Mouse (Mus musculus): ENCODE data around the gene Hus1. TPM values are rescaled to one million over a fixed set of nuclear protein-coding genes. Genes with fewer than 3 reads are reported as not detected.

The Hus1 gene
- total RNA-seq (2021): 10 to 100 TPM in 1 of 2 experiments, 1 to 10 TPM in 1; 9.9 to 11.7 TPM

DNA sequence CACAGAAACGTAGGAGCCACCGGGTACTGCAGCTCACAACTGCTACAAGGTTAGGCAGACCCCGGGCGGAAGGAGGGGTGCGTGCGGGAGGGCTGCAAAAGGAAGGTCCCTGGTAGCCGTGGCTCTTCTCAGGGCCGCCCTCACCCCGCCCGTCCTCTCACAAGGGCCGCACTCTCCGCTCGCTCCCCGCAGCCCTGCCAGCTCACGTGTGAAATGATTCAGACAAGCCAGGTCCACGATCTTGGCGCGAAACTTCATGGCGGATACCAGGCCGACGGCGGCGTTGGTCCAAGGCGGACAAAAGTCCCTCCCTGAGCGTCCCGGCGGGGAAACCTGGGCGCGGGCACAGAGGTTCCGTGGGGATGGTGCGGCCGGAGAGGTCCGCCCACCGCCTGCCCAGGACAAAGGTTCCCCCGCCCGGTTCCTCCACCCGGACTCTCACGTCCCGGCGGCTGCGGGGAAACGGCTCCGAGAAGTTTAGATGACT lies at the start of gene Hus1:
Hus1 (minus strand) TSS at position 339 of the 487 bp plus-strand sequence.
- intact Hi-C loops (cut with DNase I): loop anchor here (2.0 to 5.0 kb wide), 2 partner anchors 36 to 106 kb away; partner anchors contain the start of genes Gm11992 and Sun3
- peak; percentile 90 to 93 for DNase-seq

DNA sequence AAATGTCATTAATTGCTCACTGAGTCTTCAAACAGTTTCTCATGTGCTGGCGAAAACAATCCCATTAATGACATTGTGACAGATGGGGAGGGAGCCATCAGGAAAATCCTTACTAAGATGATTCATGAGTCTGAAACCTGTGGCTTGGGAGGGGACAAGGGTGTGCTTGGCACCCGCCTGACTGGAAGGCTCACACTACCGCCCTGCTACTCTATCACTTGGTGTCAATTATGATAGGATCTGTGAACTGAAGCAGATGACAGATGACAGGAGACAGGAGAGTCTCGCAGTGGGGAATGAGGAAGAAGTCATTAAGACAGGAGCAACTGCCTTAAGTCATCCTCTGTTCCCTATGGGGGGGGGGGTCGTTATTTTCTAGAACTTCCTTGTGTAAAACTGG lies 49.5 kb upstream of the Hus1 start:
- no peak for DNase-seq
- intact Hi-C loops (cut with DNase I): no loop called here

DNA sequence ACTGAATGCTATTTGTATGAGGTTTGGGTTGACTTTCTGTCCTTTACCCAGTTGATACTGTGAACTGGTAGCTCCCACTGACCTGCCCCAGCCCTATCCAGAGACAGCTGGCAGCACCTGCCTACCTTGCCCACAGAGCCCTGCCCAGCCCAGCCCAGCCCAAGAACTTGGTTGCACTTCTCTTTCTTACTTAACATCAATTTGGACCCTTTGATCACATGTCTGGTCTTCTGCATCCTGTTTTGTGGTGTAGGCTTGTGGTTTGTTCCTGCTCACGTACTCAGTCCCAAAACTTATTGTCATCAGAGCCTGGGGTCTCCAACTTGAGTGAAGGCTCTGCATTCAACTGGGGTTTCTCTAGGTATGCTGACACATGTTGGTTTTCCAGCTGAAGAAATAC lies 49.0 kb upstream of the Hus1 start:
- intact Hi-C loops (cut with DNase I): no loop called here
- DNase-seq: no peak

- intact Hi-C loops (cut with DNase I): no loop called here
- no peak for DNase-seq
Observed at GRCm38 (mm10) chr11:9057711-9058110, 46.7 kb upstream of the Hus1 start.

DNA sequence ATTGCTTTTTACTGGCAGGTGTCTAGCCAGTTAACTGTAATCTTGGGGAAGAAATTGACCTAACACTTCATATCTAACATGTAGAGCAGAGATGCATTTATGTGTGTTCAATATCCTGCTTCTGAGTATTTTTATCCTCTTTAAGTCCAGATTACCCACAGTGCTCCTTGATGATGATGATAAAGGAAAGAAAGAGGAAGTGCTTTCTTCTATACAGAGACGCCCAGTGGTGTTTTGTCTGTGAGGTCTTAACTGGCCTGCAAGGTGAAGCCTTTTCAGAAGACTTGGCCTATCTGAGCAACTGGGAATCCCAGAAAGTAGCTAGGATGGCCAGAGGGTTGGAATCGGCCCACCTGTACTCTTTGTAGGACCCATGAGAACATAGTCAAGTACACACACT lies 45.9 kb upstream of the Hus1 start:
- intact Hi-C loops (cut with DNase I): no loop called here

DNA sequence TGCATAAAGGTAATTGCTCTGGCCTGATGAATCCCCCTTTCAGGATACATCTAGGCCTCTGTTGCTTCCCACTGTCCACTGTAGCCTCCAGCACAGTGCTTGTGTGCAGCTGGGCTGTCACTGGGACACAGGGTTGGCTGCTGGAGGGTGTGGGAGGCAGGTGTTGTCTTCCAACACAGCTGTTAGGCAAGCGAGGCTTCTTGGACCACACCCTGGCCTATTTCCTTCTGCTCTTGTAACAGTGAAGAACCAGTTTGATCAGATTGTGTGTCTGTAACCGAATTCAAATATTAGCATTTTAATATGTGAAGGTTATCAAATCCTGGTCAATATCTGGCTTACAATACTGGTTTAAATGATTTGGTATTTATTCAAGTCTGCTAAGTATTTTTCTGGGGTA lies 40.9 kb upstream of the Hus1 start:
- no peak for DNase-seq
- intact Hi-C loops (cut with DNase I): no loop called here

More for the DNA sequence above, 45.9 kb upstream of the Hus1 start:
- DNase-seq: no peak

DNA sequence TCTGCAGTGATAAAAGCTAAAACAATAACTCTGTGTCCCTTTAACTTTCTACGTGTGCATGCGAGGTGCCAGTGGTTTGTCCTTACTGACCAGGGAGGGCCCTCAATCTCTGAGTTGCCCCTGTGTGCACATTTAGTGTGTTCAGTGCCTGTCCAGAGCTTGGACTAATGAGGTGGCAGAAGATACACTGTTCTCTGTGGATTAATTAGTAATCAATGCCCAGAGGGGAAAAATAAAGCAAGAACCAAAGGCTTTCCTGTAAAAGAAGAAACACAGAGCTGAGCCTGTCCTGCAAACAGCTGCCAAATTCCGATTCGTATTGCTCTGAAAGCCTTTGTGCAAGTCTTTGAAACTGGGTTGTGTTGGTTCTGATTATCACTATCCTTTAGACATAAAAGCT lies 39.2 kb upstream of the Hus1 start:
- intact Hi-C loops (cut with DNase I): no loop called here
- DNase-seq: no peak

DNA sequence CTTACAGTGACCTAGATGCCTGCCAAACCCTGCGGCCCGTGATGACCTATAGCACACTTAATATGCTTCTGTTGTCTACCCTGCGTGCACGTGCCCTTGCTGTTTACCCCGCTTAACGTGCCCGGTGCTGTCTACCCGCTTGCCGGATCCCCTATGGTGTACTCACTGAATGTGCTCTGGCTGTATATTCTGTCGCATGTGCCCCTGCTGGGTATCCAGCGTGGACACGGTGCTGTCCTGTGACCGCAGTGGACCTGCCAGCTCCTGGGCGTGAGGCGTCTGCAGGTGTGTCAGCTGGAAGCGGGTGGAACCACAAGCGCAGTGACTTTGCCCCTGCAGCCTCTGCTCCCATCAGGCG lies 37.7 kb upstream of the Hus1 start, which contains the start of gene Sun3:
Sun3 (minus strand) TSS at position 289 of the 358 bp plus-strand sequence.
- DNase-seq: peak in 1 of 2 experiments; percentile 8

DNA sequence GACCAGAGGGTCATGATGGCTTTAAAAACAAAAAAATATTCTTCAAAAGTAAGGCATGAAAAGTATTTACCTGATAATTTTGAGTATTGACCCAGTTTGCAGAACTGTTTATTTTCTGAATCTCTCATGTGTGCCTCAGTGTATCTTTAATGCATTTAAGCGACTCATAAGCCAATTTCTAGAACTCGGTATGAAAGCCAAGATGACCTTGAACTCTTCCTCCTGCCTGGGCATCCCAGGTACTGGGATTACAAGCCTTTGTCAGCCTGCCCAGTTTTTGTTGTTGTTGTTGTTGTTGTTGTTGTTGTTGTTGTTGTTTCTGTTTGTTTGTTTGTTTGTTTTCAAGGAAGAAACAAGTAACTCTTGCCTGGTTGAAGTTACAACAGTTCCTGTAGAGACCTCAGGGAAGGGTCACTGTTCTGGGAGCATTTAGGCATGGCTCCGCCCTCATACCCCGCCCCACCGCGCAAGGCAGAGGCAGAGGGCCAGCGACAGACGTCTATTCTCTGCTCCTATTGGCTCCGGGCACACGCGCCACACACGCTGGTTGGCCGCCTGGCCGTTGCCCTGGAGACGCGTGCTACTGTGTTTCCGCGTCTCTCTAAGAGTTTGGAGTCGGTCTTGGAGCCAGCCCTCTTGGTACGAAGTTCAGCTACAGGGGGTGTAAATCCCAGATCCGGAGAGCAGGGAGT lies 37.2 kb upstream of the Hus1 start, which contains the start of gene Gm11992:
Gm11992 (plus strand) TSS at position 584 of the 692 bp plus-strand sequence.
- intact Hi-C loops (cut with DNase I): loop anchor here (5.0 kb wide), 1 partner anchor 36 kb away; the partner anchor contains the start of gene Hus1
- peak; percentile 72 to 74 for DNase-seq

More for the DNA sequence above, 37.7 kb upstream of the Hus1 start, which contains the start of gene Sun3:
- intact Hi-C loops (cut with DNase I): loop anchor here (5.0 kb wide), 1 partner anchor 36 kb away; the partner anchor contains the start of gene Hus1

GRCm38 (mm10) chr11:9047044-9047443 lies 36.1 kb upstream of the Hus1 start:
- intact Hi-C loops (cut with DNase I): loop anchor here (5.0 kb wide), 1 partner anchor 35 kb away; the partner anchor contains the start of gene Hus1
- DNase-seq: peak in 1 of 2 experiments; percentile 20

DNA sequence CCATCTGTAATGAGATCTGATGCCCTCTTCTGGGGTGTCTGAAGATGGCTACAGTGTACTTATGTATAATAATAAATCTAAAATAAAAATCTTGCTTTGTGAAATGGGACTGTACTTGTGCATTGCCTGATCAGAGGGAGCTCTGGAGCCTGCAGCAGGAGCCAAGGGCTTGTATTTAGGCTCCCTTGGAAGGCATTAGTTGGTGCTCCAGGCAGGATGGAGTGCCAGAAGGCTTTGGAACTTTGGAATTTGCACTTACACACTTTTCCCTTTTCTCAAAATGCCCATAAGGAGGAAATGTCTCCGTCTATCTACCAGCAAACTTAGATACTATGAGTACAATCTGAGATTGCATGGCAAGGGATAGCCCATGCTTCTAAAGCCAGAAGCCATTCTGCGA lies 35.6 kb upstream of the Hus1 start:
- no peak for DNase-seq
- intact Hi-C loops (cut with DNase I): loop anchor here (5.0 kb wide), 1 partner anchor 34 kb away; the partner anchor contains the start of gene Hus1

DNA sequence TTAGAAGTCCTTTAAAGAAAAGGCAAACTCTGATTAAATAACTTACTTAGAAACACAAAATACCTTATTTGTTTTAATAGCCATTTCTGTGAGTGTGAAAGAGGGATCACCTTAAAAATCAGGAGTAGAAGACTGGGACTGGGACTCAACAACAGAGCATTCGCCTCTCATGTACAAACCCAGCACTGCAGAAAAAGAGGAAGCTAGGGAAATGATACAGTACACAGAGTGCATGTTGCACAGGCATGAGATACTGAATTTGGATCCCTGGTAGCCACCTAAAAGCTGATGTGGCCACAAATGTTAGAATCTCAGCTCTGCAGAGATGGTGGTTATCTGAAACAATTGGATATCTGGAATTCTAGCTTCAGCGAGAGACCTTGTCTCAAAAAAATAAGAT lies 20.5 kb upstream of the Hus1 start:
- no peak for DNase-seq
- intact Hi-C loops (cut with DNase I): no loop called here

DNA sequence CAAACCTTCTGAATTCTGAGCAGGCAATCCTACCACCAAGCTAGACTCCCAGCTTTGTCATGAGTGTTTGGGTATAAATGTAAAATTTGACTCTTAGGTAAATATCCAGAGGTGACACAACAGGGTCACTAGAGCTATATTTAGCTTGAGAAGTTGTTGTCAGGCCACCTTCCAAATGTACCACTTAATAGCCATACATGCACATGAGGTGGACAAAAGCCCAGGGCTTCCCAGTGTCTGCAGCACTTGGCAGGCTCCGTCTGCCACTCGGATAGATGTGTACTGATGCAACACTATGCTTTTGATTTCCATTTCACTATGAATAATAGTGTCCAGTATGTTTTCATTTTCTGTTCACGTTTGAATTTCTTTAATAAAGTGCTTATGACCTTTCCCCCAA lies 14.2 kb upstream of the Hus1 start:
- DNase-seq: peak in 1 of 2 experiments; percentile 28
- intact Hi-C loops (cut with DNase I): no loop called here

DNA sequence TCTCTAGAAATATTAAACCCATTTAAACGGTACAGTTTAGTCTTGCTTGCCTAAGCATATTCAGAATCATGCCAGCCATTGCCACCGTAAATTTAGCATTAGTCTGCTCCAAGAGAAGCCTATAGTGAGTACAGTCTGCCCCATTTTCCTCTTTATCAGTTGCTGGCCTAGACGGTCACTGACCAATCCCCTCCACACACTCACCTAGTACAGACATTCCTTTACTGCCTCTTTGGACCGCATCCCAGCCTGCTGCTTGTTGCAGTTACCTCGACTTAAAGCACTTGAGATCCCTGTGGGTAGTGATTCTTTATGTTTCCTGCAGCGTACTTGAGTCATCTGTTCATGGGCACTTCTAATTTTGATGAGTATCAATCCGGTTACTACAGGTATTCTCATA lies 13.8 kb upstream of the Hus1 start:
- intact Hi-C loops (cut with DNase I): no loop called here
- no peak for DNase-seq

GRCm38 (mm10) chr11:9020207-9020606 lies 9.2 kb upstream of the Hus1 start:
- no peak for DNase-seq

DNA sequence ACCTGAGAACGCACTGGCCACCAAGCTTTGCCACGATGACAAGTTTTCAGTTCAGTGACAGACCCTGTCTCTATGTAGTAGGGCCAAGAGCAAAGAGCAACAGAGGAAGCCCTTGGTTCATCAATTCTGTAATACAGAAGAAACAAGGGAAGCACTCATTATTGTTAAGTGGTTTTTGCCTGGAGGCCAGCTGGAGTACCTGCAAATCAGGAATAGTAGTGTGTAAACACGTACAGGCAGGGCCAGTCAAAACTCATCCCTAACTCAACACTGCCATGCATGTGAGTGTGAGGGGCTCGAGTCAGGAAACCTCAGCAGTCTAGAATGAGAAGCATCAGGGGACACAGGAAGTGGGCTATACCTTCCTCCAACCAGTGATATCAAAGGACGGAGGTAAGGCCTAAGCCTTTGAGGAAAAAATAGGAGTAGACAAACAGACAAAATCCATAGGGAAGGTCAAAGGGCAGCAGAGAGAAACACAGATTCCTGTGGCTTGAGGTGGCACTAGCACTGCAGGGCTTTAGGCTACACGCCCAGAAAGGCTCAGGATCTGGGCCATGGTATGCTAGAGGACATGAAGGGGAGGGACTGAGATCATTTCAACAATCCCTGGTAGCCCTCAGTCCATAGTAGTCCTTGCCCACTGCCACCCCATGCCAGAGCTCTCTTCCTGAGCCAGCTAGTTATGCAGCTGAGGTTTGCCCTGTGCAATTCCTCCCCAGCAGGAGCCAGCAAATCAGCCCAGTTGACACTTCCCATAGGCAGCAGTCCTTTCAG lies 7.7 kb upstream of the Hus1 start:
- peak in 1 of 2 experiments; percentile 2 for DNase-seq

More at GRCm38 (mm10) chr11:9020207-9020606, 9.2 kb upstream of the Hus1 start:
- intact Hi-C loops (cut with DNase I): no loop called here

DNA sequence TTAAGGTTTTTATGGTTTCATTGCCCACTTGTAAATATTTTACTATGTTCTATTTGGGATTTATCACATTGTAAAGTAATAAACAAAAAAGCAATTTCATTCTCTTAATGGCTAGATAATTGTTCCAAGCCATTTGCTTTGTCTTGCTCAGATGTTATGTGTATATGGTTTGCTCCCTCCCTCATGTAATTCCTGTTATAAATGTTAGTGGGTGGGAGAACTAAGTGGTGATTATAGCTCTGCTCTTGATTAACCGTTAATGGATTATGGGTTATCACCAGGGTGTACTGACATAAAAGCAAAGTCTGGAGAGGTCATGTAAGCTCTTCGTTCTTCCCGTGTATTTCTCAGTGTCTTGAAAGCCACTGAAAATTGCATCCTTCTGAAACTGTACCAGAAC lies 3.7 kb upstream of the Hus1 start:
- DNase-seq: no peak
- intact Hi-C loops (cut with DNase I): loop anchor here (5.0 kb wide), 1 partner anchor 33 kb away; the partner anchor contains the start of genes Gm11992 and Sun3

More for the DNA sequence above, 7.7 kb upstream of the Hus1 start:
- intact Hi-C loops (cut with DNase I): no loop called here

- no peak for DNase-seq
- intact Hi-C loops (cut with DNase I): loop anchor here (2.0 to 5.0 kb wide), 2 partner anchors 36 to 105 kb away; partner anchors contain the start of genes Gm11992 and Sun3
Observed at GRCm38 (mm10) chr11:9011348-9011747, 357 bp upstream of the Hus1 start.

GRCm38 (mm10) chr11:9010416-9010815 lies 575 bp downstream of the Hus1 start:
- intact Hi-C loops (cut with DNase I): loop anchor here (2.0 to 5.0 kb wide), 2 partner anchors 37 to 106 kb away; partner anchors contain the start of genes Gm11992 and Sun3
- no peak for DNase-seq

DNA sequence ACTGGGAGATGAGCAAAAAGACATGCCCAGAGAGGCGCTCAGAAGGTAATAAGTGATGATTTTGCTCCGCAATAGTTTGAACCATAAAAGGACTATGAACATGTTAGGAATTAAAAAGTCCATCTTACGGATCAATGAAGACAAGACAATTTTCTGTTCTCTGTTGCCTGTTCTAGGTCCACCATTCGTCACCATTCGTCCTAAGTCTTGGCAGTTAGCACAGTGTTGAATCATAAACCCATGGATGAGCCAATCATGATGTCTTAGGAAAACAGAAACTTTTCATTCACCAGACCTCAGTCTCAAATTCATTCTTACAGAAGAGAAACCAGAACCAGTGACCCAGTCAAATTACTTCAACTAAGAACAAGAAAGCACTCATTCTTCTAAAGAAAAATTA lies 2.2 kb downstream of the Hus1 start:
- DNase-seq: no peak
- intact Hi-C loops (cut with DNase I): no loop called here

- DNase-seq: no peak
- intact Hi-C loops (cut with DNase I): no loop called here
Observed at GRCm38 (mm10) chr11:8988084-8988483, 22.9 kb downstream of the Hus1 start.
